Mouse (Mus musculus) limb, embryonic 10.5 days (tissue): Measurements from ENCODE around the gene Sfmbt1. TPM values are rescaled to one million over a fixed set of nuclear protein-coding genes. Genes with fewer than 3 reads are reported as not detected.

Experiments
- polyA plus RNA-seq: library from polyadenylated mRNA; unstranded; fragments of >200 nt; fragmentation: Nextera tagmentation; extraction: Ambion mirVana; gene quantifications from 2 replicates; pipeline ENCODE4 v1.2.1, GENCODE M21; 2016

The Sfmbt1 gene
- polyA plus RNA-seq, 1 experiment from 2014 or later, result 16.5 TPM

Other genes with a start within 250 kb of the Sfmbt1 start
- 37.7 and 46.2 TPM in 2 replicates for gene Dcp1a, start 235.3 kb upstream of the Sfmbt1 start, polyA plus RNA-seq
- 0.73 and 1.2 TPM in 2 replicates for gene Cacna1d, start 223.4 kb upstream of the Sfmbt1 start, polyA plus RNA-seq
- gene Tkt, start 166.5 kb upstream of the Sfmbt1 start, polyA plus RNA-seq, result 312 and 340 TPM in 2 replicates
- gene Prkcd, start 88.6 kb upstream of the Sfmbt1 start, polyA plus RNA-seq, result 26.0 and 36.8 TPM in 2 replicates
- gene Rft1, start 60.5 kb upstream of the Sfmbt1 start, polyA plus RNA-seq, result 16.6 and 19.3 TPM in 2 replicates
- 32.0 and 37.6 TPM in 2 replicates for gene Tmem110, start 110.7 kb downstream of the Sfmbt1 start, polyA plus RNA-seq
- 0.28 and 0.30 TPM in 2 replicates for gene Mustn1, start 164.4 kb downstream of the Sfmbt1 start, polyA plus RNA-seq
- gene Itih4, start 171.6 kb downstream of the Sfmbt1 start, polyA plus RNA-seq, result not detected in 2 replicates
- gene Itih3, start 208.9 kb downstream of the Sfmbt1 start, polyA plus RNA-seq, result not detected in 2 replicates
- gene Itih1, start 228.4 kb downstream of the Sfmbt1 start, polyA plus RNA-seq, result not detected in 2 replicates
- 19.7 and 19.8 TPM in 2 replicates for gene Nek4, start 236.5 kb downstream of the Sfmbt1 start, polyA plus RNA-seq